Mouse (Mus musculus) forebrain, embryonic 14.5 days (tissue): Measurements from ENCODE around the gene Gbf1. TPM values are rescaled to one million over a fixed set of nuclear protein-coding genes. Genes with fewer than 3 reads are reported as not detected.
A peak's percentile ranks its signal among the peaks of the same experiment; 100 is the strongest.

ENCODE experiments used
- ATAC-seq: fragments of 200-750 bp; cut with Nextera tagmentation; 2 replicates; pipeline ENCODE4 v1.8.0; 2017; ENCODE audit warnings: mild to moderate bottlenecking, moderate library complexity
- DNase-seq: peaks from one replicate; pipeline ENCODE4 v3.0.0-alpha.2; 2015; ENCODE audit warnings: low spot score
- H3K27ac ChIP-seq: fragments of 300-500 bp; sonication (generic); 2 replicates; pipeline ENCODE4 v1.5.1; 2014; ENCODE audit warnings: low read depth, mild to moderate bottlenecking, control low read depth, low read length, moderate library complexity
- H3K27me3 ChIP-seq: fragments of 300-500 bp; sonication (generic); replicated peaks from 2 replicates; pipeline ENCODE4 v1.6.1; 2014; ENCODE audit warnings: low read length, control low read depth, mixed read lengths; ENCODE audit not compliant: control insufficient read depth, insufficient read depth
- H3K36me3 ChIP-seq: fragments of 300-500 bp; sonication (generic); 2 replicates; pipeline ENCODE4 v1.6.1; 2014; ENCODE audit warnings: low read length, control low read depth; ENCODE audit not compliant: control insufficient read depth, insufficient read depth
- H3K4me1 ChIP-seq: fragments of 300-500 bp; sonication (generic); 2 replicates; pipeline ENCODE4 v1.6.1; 2014; ENCODE audit warnings: antibody characterized with exemption, low read length, control low read depth; ENCODE audit not compliant: control insufficient read depth, insufficient read depth
- H3K4me2 ChIP-seq: fragments of 300-500 bp; sonication (generic); 2 replicates; pipeline ENCODE4 v1.6.1; 2014; ENCODE audit warnings: mild to moderate bottlenecking, control low read depth, low read length
- H3K4me3 ChIP-seq: fragments of 300-500 bp; sonication (generic); 2 replicates; pipeline ENCODE4 v1.5.1; 2014; ENCODE audit warnings: low read depth, low read length, control low read depth
- H3K9ac ChIP-seq: fragments of 300-500 bp; sonication (generic); 2 replicates; pipeline ENCODE4 v1.6.1; 2014; ENCODE audit warnings: mild to moderate bottlenecking, low read length, control low read depth, moderate library complexity
- H3K9me3 ChIP-seq: fragments of 300-500 bp; sonication (generic); replicated peaks from 2 replicates; pipeline ENCODE4 v1.6.1; 2016; ENCODE audit warnings: low read length, control low read depth, mixed read lengths; ENCODE audit not compliant: control insufficient read depth
- WGBS: fragments of 180-500 bp; shearing (Covaris S2); extraction: QIAGEN DNeasy Blood & Tissue Kit; methylation state at CpG from one replicate; pipeline ENCODE4 v1.1.7; 2014; 5-methylcytosine and 5-hydroxymethylcytosine counted together
- polyA plus RNA-seq: library from polyadenylated mRNA; unstranded; fragments of >200 nt; fragmentation: Nextera tagmentation; extraction: Ambion mirVana; gene quantifications from 2 replicates; pipeline ENCODE4 v1.2.1, GENCODE M21; 2014

Gbf1 gene
- polyA plus RNA-seq, 1 experiment from 2014 or later: 36.3 TPM

GRCm38 (mm10) chr19:46304908-46305333 is 152.6 kb downstream of the Gbf1 start:
- peaks cover 8% of the 10 kb centered on the region for H3K4me1 ChIP-seq
- peaks cover 11% of the 10 kb centered on the region for H3K27me3 ChIP-seq
- peak overlapping the region; percentile 60 for H3K9ac ChIP-seq
- peak overlapping the region; percentile 83 for H3K4me2 ChIP-seq
- no peak overlapping the region for H3K27ac ChIP-seq
- no peaks in the 10 kb centered on the region for H3K9me3 ChIP-seq
- ATAC-seq (peak; percentile 18), DNase-seq (no peak)
- H3K4me3 ChIP-seq: peak overlapping the region; percentile 48
- H3K36me3 ChIP-seq: no peaks in the 10 kb centered on the region
- under 1% methylated on average over 34 of the region's 34 CpGs for WGBS

DNA sequence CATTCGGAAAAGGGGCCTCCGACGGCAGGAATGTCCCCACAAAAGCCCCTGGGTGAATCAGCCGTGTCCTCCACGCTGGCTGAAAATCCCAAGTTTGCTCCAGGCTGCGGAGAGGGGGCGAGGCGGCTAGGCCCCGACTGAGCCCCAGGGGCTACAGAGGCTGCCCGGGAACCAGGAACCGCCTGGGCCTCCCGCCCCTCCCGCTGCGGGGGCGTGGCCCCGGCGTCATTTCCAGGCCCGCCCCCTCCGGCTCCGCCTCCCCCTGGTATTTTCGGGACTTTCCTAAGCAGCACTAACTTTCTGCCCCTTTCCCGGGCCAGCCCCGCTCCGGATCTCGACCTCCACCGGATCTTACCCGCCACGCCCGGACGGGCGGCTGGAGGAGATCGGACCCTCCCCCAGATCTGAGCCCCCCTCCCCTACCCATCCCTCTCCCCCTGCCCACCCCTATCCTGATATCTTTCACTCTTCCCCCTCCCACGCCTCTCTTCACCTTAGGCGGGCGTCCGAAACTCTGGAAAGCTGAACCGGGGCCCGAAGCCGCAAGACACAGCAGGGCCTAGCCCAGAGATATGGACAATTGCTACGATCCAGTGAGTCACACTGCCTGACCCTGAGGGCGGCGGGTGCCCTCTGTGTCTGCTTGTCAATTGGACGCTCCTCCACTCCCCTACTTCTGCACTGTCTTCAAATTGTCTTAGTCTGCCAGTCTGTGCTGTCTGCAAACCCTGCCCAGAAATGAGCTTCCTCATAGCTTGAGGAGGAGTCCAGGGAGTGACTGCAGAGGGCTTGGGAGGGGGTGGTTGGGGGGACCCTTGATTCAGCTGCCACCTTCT is 153.3 kb downstream of the Gbf1 start:
- H3K4me1 ChIP-seq: peaks cover 8% of the 10 kb centered on the region
- peak; percentile 54 for ATAC-seq

DNA sequence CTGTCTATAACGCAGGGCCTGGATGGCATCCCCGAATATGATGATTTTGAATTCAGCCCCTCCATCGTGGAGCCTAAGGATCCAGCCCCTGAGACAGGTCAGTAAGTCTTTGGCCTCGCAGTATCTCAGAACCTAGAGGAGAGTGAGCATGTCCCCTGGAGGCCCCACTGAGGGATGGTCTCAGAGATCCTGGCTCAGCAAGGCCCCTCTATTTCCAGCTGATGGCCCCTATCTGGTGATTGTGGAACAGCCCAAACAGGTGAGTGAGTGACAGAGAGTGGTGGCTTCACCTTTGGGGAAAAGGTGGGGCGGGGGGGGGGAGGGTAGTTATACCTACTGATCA is 153.9 kb downstream of the Gbf1 start:
- H3K9ac ChIP-seq: no peak overlapping the region; the same call in 1 of the 2 replicates
- H3K4me2 ChIP-seq: peak overlapping the region; percentile 83

More for the DNA sequence above, 153.3 kb downstream of the Gbf1 start:
- Histone ChIP-seq H3K9me3 (no peaks in the 10 kb centered on the region), H3K4me3 (peak overlapping the region; percentile 48), H3K36me3 (no peaks in the 10 kb centered on the region), H3K27ac (no peak overlapping the region), H3K27me3 (peaks cover 11% of the 10 kb centered on the region), H3K4me2 (peak overlapping the region; percentile 83), H3K9ac (peak overlapping the region; percentile 60)
- WGBS: under 1% methylated on average over 41 of the region's 43 CpGs
- peak; percentile 81 for DNase-seq

GRCm38 (mm10) chr19:46306751-46307289 is 154.5 kb downstream of the Gbf1 start:
- Histone ChIP-seq H3K9me3 (no peaks in the 10 kb centered on the region), H3K9ac (no peak overlapping the region), H3K4me1 (peaks cover 8% of the 10 kb centered on the region), H3K27me3 (peaks cover 11% of the 10 kb centered on the region), H3K4me3 (no peak overlapping the region), H3K4me2 (no peak overlapping the region), H3K36me3 (no peaks in the 10 kb centered on the region), H3K27ac (no peak overlapping the region)
- WGBS: 91% methylated on average over 9 of the region's 9 CpGs
- ATAC-seq (no peak), DNase-seq (no peak)

More for the DNA sequence above, 153.9 kb downstream of the Gbf1 start:
- H3K4me3 ChIP-seq: no peak overlapping the region
- DNase-seq (no peak), ATAC-seq (no peak)
- WGBS: 60% methylated on average over 5 of the region's 5 CpGs
- H3K9me3 ChIP-seq: no peaks in the 10 kb centered on the region
- peaks cover 8% of the 10 kb centered on the region for H3K4me1 ChIP-seq
- no peaks in the 10 kb centered on the region for H3K36me3 ChIP-seq
- no peak overlapping the region for H3K27ac ChIP-seq
- peaks cover 11% of the 10 kb centered on the region for H3K27me3 ChIP-seq

DNA sequence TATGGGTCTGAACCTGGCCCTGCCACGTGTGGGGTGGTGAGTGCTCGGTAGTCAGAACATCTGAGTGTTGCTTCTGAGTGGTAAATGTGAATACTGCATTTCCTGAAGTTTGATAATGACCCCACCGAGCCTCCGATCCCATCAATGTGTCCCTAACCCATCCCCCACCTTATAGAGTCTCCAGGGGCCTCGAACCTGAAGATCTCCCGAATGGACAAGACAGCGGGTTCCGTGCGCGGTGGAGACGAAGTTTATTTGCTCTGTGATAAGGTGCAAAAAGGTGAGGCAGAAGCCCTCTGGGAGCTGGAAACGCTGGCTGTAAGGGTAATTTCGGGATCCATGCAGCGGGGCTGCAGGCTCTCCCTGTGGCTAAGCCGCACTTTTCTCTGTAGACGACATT is 155.5 kb downstream of the Gbf1 start:
- peaks cover 4% of the 10 kb centered on the region; the same call in 1 of the 2 replicates for H3K36me3 ChIP-seq
- 72% methylated on average over 16 of the region's 16 CpGs for WGBS
- H3K27me3 ChIP-seq: peaks cover 11% of the 10 kb centered on the region
- no peak overlapping the region for H3K4me2 ChIP-seq
- H3K4me1 ChIP-seq: peaks cover 8% of the 10 kb centered on the region
- ATAC-seq (no peak), DNase-seq (no peak)
- no peak overlapping the region for H3K27ac ChIP-seq
- H3K9ac ChIP-seq: no peak overlapping the region
- H3K9me3 ChIP-seq: no peaks in the 10 kb centered on the region
- H3K4me3 ChIP-seq: no peak overlapping the region

GRCm38 (mm10) chr19:46308303-46308702 is 156.0 kb downstream of the Gbf1 start:
- H3K4me1 ChIP-seq: peaks cover 8% of the 10 kb centered on the region
- no peaks in the 10 kb centered on the region for H3K9me3 ChIP-seq
- DNase-seq: no peak
- no peak for ATAC-seq
- H3K4me3 ChIP-seq: no peak overlapping the region
- peaks cover 9% of the 10 kb centered on the region; the same call in 1 of the 2 replicates for H3K36me3 ChIP-seq
- WGBS: 58% methylated on average over 16 of the region's 16 CpGs
- H3K9ac ChIP-seq: peak overlapping the region; percentile 56; the same call in 1 of the 2 replicates
- peak overlapping the region; percentile 77 for H3K4me2 ChIP-seq
- no peak overlapping the region for H3K27ac ChIP-seq
- peaks cover 11% of the 10 kb centered on the region for H3K27me3 ChIP-seq

DNA sequence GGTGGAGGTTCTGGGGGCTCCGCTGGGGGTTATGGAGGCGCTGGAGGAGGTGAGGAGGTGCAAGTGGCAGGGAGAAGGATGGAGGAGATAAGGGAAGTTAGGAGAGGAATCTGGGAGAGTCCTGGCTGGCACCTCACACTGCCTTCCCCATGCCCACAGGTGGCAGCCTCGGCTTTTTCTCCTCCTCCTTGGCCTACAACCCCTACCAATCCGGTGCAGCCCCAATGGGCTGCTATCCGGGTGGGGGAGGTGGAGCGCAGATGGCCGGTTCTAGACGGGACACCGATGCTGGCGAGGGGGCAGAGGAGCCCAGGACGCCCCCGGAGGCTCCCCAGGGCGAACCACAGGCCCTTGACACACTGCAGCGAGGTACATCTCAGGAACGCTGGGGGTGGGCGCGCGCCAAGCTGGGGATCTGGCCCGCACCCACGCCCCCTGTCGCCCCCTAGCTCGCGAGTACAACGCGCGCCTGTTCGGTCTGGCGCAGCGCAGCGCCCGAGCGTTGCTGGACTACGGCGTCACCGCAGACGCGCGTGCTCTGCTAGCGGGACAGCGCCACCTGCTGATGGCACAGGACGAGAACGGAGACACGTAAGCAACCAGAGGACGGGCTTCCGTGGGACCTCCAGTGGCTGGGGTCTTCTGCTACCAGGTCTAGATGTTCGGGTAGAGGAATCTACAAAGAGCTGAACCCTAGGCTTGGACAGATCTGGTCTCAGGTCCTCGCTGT is 156.6 kb downstream of the Gbf1 start:
- DNase-seq (peak; percentile 94), ATAC-seq (peak; percentile 71)
- Histone ChIP-seq H3K4me1 (peaks cover 8% of the 10 kb centered on the region), H3K9ac (peak overlapping the region; percentile 56), H3K27ac (no peak overlapping the region), H3K4me2 (peak overlapping the region; percentile 77), H3K27me3 (peaks cover 14% of the 10 kb centered on the region), H3K36me3 (peaks cover 12% of the 10 kb centered on the region; the same call in 1 of the 2 replicates), H3K4me3 (peak overlapping the region; percentile 36), H3K9me3 (no peaks in the 10 kb centered on the region)
- under 1% methylated on average over 47 of the region's 47 CpGs for WGBS

- peaks cover 14% of the 10 kb centered on the region; the same call in 1 of the 2 replicates for H3K36me3 ChIP-seq
- H3K4me3 ChIP-seq: no peak overlapping the region
- no peaks in the 10 kb centered on the region for H3K9me3 ChIP-seq
- no peak overlapping the region for H3K27ac ChIP-seq
- WGBS: 82% methylated on average over 21 of the region's 21 CpGs
- H3K27me3 ChIP-seq: peaks cover 19% of the 10 kb centered on the region
- peaks cover 3% of the 10 kb centered on the region for H3K4me1 ChIP-seq
- no peak overlapping the region for H3K9ac ChIP-seq
- no peak for DNase-seq
- ATAC-seq: no peak
- H3K4me2 ChIP-seq: no peak overlapping the region; the same call in 1 of the 2 replicates
Observed at GRCm38 (mm10) chr19:46309651-46310305, 157.5 kb downstream of the Gbf1 start.
